Mouse (Mus musculus): ENCODE results near the gene Rapgef4.

Gene Rapgef4

GRCm38 (mm10) chr2:71980771-71981342 lies at the start of gene Rapgef4:
Rapgef4 (plus strand) TSS chr2:71981240.
- in situ Hi-C loops (cut with MboI; ENCODE audit: unreplicated experiment in 2 of 2): no loop called here

DNA sequence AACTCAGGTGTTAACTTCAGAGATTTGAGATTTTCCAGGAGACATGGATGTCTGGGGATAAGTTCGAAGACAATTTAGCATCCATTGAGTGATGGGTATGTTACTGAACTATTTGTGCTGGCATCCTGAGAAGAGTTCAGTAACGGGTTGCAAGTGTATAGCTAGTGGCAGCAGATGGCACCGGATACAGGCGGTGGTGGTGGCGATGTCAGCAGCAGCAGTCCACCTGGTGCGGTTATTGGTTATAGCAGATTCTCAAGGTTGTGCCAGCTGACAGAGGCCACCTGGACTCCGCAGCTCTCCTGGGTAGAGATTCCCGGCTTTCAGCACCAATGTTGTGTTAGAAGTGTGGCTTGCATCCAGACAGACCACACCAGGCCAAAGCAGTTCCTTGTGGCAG lies 47.0 kb upstream of the Rapgef4 start:
- in situ Hi-C loops (cut with MboI; ENCODE audit: unreplicated experiment in 2 of 2): no loop called here

- in situ Hi-C loops (cut with MboI; ENCODE audit: unreplicated experiment in 2 of 2): no loop called here
Observed at GRCm38 (mm10) chr2:71936711-71937110, 44.3 kb upstream of the Rapgef4 start.

- in situ Hi-C loops (cut with MboI; ENCODE audit: unreplicated experiment in 2 of 2): no loop called here
Observed at GRCm38 (mm10) chr2:71937649-71938308, 43.3 kb upstream of the Rapgef4 start.

DNA sequence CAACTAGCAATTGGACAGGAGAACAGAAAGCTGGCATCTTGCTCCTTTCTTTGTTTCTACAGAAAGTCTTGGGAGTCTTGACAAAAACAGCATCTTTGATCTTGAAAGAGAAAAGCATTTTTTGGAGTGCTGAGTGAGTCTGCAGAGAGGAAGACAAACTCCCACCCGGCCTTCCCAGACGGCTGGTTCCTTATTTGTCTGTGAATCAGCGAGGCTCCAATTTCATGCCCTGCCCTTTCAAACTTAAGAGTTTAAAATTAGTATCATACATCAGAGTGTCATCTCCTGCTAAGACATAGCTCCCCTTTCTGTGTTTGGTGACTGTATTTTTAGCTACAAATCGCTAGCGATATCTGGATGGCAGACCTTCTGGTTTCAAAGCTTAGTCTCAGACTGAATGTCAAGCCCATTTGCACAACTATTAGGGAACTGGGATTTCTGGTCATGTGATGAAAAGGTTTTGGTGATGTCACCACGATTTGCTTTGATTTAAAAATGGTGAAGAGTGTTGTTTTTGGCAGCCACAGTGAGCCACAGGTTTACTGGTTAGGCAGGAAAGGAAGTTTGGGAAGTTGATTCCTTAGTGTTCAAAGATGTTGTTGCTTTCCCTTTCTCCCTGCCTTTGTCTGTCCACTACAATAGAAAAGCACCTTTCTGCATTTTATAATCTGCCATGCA lies 42.2 kb upstream of the Rapgef4 start:
- in situ Hi-C loops (cut with MboI; ENCODE audit: unreplicated experiment in 2 of 2): no loop called here

DNA sequence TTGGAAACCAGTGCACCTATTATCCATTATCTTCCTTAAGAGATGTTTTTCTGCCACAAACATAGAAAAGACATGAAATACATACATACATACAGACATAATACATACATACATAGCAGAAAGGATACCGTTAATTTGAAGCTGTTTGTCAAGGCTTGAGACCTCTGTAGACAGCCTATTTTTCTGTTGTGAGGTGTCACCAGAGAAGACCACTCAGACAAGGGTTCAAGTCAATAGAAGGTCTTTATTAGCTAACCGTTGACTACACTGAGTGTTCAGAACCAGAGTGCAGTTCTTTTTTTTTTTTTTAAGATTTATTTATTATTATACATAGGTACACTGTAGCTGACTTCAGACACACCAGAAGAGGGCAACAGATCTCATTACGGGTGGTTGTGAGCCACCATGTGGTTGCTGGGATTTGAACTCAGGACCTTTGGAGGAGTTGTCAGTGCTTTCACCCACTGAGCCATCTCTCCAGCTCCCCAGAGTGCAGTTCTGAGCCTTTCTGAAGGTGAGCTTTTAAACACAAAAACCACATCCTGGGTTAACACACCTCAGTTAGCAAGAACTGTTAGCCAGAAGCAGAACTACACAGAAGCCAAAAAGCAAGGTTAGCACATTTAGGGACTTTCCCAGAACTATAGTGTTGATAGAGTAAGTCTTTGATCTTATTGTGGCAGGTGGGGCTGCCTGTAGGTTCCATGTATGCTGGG lies 39.9 kb upstream of the Rapgef4 start:
- in situ Hi-C loops (cut with MboI; ENCODE audit: unreplicated experiment in 2 of 2): no loop called here

- in situ Hi-C loops (cut with MboI; ENCODE audit: unreplicated experiment in 2 of 2): no loop called here
Observed at GRCm38 (mm10) chr2:71941721-71942087, 39.3 kb upstream of the Rapgef4 start.

DNA sequence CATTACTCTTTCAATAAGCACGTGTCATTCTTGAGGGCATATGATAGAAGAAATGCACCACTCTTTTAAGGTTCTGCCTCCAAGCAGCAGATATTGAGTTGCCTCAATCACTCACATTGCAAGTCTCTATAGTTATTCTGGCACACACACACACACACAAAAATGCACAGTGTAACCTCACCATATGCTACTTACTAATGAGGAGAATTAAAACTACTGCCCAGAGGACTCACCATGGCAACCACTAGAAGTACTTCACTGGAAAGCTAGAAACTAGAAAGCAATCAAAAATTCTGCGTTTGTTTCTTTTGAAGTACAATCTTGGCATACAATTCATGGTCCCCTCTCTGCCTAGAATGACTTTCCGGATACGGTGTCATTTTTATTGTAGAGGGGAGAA lies 29.8 kb upstream of the Rapgef4 start:
- in situ Hi-C loops (cut with MboI; ENCODE audit: unreplicated experiment in 2 of 2): no loop called here

- in situ Hi-C loops (cut with MboI; ENCODE audit: unreplicated experiment in 2 of 2): no loop called here
Observed at GRCm38 (mm10) chr2:71955637-71956036, 25.4 kb upstream of the Rapgef4 start.

GRCm38 (mm10) chr2:71956463-71956862 lies 24.6 kb upstream of the Rapgef4 start:
- in situ Hi-C loops (cut with MboI; ENCODE audit: unreplicated experiment in 2 of 2): no loop called here

- in situ Hi-C loops (cut with MboI; ENCODE audit: unreplicated experiment in 2 of 2): no loop called here
Observed at GRCm38 (mm10) chr2:71957951-71958350, 23.1 kb upstream of the Rapgef4 start.

DNA sequence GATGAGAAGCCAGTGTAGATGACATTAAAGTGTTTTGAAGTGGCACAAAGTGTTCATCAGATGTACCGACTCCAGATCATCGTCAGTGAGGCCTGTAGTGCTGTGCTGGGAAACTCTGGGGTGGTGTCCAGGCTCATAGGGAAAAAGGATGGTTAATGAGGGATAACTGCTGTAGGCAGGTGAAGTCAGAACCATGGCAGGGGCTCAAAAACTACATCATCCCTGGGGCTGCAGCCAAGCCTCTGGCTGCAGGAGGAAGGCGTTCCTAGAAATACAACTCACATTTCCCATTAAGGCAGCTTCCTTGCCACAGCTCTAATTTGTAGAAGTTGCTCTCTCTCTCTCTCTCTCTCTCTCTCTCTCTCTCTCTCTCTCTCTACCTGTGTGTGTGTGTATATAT lies 22.6 kb upstream of the Rapgef4 start:
- in situ Hi-C loops (cut with MboI; ENCODE audit: unreplicated experiment in 2 of 2): no loop called here

- in situ Hi-C loops (cut with MboI; ENCODE audit: unreplicated experiment in 2 of 2): no loop called here
Observed at GRCm38 (mm10) chr2:71964216-71964615, 16.8 kb upstream of the Rapgef4 start.

GRCm38 (mm10) chr2:71965476-71965875 lies 15.6 kb upstream of the Rapgef4 start:
- in situ Hi-C loops (cut with MboI; ENCODE audit: unreplicated experiment in 2 of 2): no loop called here

DNA sequence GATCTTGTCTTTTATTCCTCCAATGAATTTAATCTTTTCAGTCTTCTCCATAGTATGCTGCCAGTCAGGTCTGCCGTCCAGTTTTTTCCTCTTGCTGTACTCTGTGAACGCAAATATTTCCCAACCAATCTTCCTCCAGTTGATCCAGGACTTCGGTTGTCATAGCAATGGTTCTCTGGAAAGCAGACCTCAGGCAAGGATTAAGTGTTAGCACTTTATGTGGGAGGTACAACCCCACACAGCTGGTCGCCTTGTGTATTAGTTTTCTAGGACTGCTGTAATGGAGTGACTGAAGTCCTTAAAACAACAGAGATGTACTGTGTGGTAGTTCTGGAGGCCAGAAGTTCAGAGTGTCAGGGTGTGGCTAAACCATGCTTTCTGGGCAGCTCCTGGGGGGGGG lies 14.3 kb upstream of the Rapgef4 start:
- in situ Hi-C loops (cut with MboI; ENCODE audit: unreplicated experiment in 2 of 2): no loop called here

DNA sequence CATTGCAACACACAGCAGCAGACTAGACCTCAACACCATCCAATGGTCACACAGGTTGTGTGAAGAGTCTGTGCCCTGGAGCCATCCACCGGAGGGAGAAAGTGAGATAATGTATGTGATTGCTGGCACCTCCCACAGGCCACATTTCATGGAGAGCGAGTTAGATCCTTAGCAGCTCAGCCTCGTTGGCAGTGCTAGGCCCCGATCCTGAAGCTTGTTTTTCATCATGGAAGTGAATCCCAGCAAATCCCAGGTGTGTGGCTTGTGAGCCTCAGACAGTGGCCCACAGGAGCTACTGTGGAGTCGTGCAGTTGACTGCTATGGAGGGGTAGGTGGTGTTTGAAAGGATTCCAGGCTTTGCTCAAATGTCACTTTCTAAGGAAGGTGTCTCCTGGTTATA lies 13.2 kb upstream of the Rapgef4 start:
- in situ Hi-C loops (cut with MboI; ENCODE audit: unreplicated experiment in 2 of 2): no loop called here

- in situ Hi-C loops (cut with MboI; ENCODE audit: unreplicated experiment in 2 of 2): no loop called here
Observed at GRCm38 (mm10) chr2:71973646-71974045, 7.4 kb upstream of the Rapgef4 start.

DNA sequence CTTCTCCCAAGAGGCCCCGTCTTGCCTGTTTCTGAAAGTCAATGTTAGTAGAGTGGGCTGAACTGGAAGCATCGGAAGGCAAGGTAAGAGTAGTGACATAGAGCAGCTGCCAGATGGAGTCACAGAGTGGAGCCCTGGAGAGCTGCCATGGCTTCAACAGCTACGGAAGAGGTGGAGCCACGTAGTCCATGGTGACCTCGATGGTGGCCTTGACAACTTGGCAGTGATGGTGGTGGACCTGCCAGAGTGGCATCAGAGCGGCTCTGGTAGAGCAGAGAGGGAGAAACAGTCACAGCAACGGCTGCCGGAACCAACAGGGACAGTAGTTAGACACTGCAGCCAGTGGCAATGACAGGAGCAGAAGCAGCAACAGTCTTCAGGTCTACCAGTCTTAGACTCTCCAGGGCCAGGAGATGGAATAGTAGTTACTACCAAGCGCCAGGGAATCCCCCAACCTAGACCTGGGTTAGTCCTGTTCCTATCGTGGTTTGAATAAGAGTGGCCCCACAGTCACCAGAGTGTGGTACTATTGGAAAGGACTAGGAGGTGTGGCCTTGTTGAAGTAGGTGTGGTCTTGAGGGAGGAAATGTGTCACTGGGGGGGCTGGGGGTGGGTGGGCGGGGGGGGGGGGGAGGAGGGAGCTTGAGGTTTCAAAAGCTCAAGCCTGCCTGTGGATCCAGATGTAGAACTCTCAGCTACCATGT lies 6.7 kb upstream of the Rapgef4 start:
- in situ Hi-C loops (cut with MboI; ENCODE audit: unreplicated experiment in 2 of 2): no loop called here

DNA sequence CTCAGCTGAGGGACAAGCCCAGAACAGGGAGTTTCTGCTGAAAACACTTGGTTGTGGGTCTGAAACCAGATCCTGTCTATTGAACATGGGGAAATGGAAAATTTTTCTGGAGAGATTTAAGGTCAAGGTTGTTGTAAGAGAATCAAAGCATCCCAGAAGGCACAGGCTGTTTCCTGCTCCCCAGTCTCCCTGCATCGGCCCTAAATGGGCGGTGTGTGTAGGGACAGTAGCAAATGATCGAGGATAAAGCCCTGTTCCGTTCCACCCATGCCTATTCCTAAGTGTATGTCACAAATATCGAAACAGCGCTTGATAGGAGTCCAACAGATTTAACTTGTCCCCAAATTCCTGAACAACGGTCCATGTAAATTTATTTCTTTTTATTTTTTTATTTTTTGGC lies 1.1 kb upstream of the Rapgef4 start:
- in situ Hi-C loops (cut with MboI; ENCODE audit: unreplicated experiment in 2 of 2): no loop called here

DNA sequence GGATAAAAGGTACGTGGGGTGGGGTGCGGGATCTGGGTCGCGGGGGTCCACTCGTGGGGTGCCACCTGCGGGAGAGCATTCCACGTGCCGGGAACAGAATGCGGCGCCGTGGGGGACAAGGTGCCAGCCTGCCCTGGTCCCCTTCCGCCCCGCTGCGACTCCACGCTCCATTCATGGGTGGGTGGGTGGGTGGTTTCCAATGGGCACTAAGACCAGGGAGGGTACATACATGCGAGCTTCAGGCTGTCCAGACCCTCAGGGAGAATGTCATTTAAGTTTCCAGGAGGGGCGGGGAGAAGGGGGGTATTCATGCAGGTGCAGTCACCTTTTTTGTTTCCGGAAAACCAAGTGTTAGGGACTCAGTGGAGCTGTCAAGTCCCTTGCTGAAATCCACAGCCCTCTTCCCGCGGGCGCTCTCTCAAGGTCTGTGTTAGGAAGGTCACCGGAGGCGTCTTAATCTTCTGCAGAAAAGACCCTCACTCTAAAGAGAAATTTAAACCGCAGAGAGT lies 357 bp downstream of the Rapgef4 start:
- in situ Hi-C loops (cut with MboI; ENCODE audit: unreplicated experiment in 2 of 2): no loop called here

- in situ Hi-C loops (cut with MboI; ENCODE audit: unreplicated experiment in 2 of 2): no loop called here
Observed at GRCm38 (mm10) chr2:71981896-71982295, 856 bp downstream of the Rapgef4 start.

Measured in v-Abl transformed pro-B cells (cell line).